Mouse (Mus musculus): ENCODE results near the gene Mesp2. TPM values are rescaled to one million over a fixed set of nuclear protein-coding genes. Genes with fewer than 3 reads are reported as not detected.
A peak's percentile ranks its signal among the peaks of the same experiment; 100 is the strongest.

The Mesp2 gene
- polyA plus RNA-seq, 2 experiments = 0.65 to 0.67 TPM

- ATAC-seq (ENCODE audit: low FRiP score, low read depth) = no peak
- H3K36me3 ChIP-seq (ENCODE audit: control insufficient read depth, insufficient read depth, low read length) = peaks cover 37% of the 10 kb centered on the region
- WGBS = 80% methylated on average over 12 of the region's 12 CpGs
- no peaks in the 10 kb centered on the region for H3K4me1 ChIP-seq (ENCODE audit: control insufficient read depth, insufficient read depth, low read length)
- H3K27ac ChIP-seq (replicated peaks; ENCODE audit: low read depth, low read length) = no peak overlapping the region
- H3K9me3 ChIP-seq (ENCODE audit: control insufficient read depth, low read length) = no peaks in the 10 kb centered on the region
- no peak overlapping the region for H3K4me3 ChIP-seq (replicated peaks; ENCODE audit: low read length)
- no peak for TF ChIP-seq POLR2A (IDR thresholded peaks at IDR 0.05; ENCODE audit: borderline replicate concordance, extremely low read depth, insufficient read depth, insufficient read length)
- no peak overlapping the region for H3K9ac ChIP-seq (ENCODE audit: low read depth, low read length, severe bottlenecking)
- no peaks in the 10 kb centered on the region for H3K27me3 ChIP-seq (ENCODE audit: control insufficient read depth, insufficient read depth, low read length)
- no peak overlapping the region for H3K4me2 ChIP-seq (replicated peaks; ENCODE audit: low read depth, low read length, severe bottlenecking)
- DNase-seq (ENCODE audit: low spot score) = no peak
These were observed 11.7 kb downstream of the Mesp2 start for GRCm38 (mm10) chr7:79822092-79822695.

GRCm38 (mm10) chr7:79828341-79828740, 17.8 kb downstream of the Mesp2 start:
- Histone ChIP-seq H3K9me3 (ENCODE audit: control insufficient read depth, low read length) (no peaks in the 10 kb centered on the region), H3K27me3 (ENCODE audit: control insufficient read depth, insufficient read depth, low read length) (no peaks in the 10 kb centered on the region), H3K9ac (ENCODE audit: low read depth, low read length, severe bottlenecking) (no peak overlapping the region), H3K4me1 (ENCODE audit: control insufficient read depth, insufficient read depth, low read length) (no peaks in the 10 kb centered on the region), H3K4me2 (replicated peaks; ENCODE audit: low read depth, low read length, severe bottlenecking) (no peak overlapping the region), H3K4me3 (replicated peaks; ENCODE audit: low read length) (no peak overlapping the region), H3K27ac (replicated peaks; ENCODE audit: low read depth, low read length) (no peak overlapping the region), H3K36me3 (ENCODE audit: control insufficient read depth, insufficient read depth, low read length) (peaks cover 33% of the 10 kb centered on the region)
- no peak for ATAC-seq (ENCODE audit: low FRiP score, low read depth)
- DNase-seq (ENCODE audit: low spot score) = no peak
- 78% methylated on average over 3 of the region's 3 CpGs for WGBS
- no peak for TF ChIP-seq POLR2A (IDR thresholded peaks at IDR 0.05; ENCODE audit: borderline replicate concordance, extremely low read depth, insufficient read depth, insufficient read length)

GRCm38 (mm10) chr7:79831145-79831544, 20.6 kb downstream of the Mesp2 start:
- Histone ChIP-seq H3K9me3 (ENCODE audit: control insufficient read depth, low read length) (no peaks in the 10 kb centered on the region), H3K27ac (replicated peaks; ENCODE audit: low read depth, low read length) (no peak overlapping the region), H3K9ac (ENCODE audit: low read depth, low read length, severe bottlenecking) (no peak overlapping the region), H3K4me1 (ENCODE audit: control insufficient read depth, insufficient read depth, low read length) (no peaks in the 10 kb centered on the region), H3K27me3 (ENCODE audit: control insufficient read depth, insufficient read depth, low read length) (no peaks in the 10 kb centered on the region), H3K36me3 (ENCODE audit: control insufficient read depth, insufficient read depth, low read length) (peaks cover 35% of the 10 kb centered on the region), H3K4me2 (replicated peaks; ENCODE audit: low read depth, low read length, severe bottlenecking) (no peak overlapping the region), H3K4me3 (replicated peaks; ENCODE audit: low read length) (no peak overlapping the region)
- TF ChIP-seq POLR2A (IDR thresholded peaks at IDR 0.05; ENCODE audit: borderline replicate concordance, extremely low read depth, insufficient read depth, insufficient read length) = no peak
- ATAC-seq (ENCODE audit: low FRiP score, low read depth) (no peak), DNase-seq (ENCODE audit: low spot score) (no peak)
- WGBS = 45% methylated on average over 6 of the region's 6 CpGs

GRCm38 (mm10) chr7:79831585-79831984, 21.1 kb downstream of the Mesp2 start:
- DNase-seq (ENCODE audit: low spot score) = peak; percentile 43
- ATAC-seq (ENCODE audit: low FRiP score, low read depth) = no peak
- H3K4me3 ChIP-seq (replicated peaks; ENCODE audit: low read length) = no peak overlapping the region
- no peaks in the 10 kb centered on the region for H3K4me1 ChIP-seq (ENCODE audit: control insufficient read depth, insufficient read depth, low read length)
- H3K9me3 ChIP-seq (ENCODE audit: control insufficient read depth, low read length) = no peaks in the 10 kb centered on the region
- no peak overlapping the region for H3K27ac ChIP-seq (replicated peaks; ENCODE audit: low read depth, low read length)
- no peaks in the 10 kb centered on the region for H3K27me3 ChIP-seq (ENCODE audit: control insufficient read depth, insufficient read depth, low read length)
- 69% methylated on average over 6 of the region's 6 CpGs for WGBS
- H3K4me2 ChIP-seq (replicated peaks; ENCODE audit: low read depth, low read length, severe bottlenecking) = no peak overlapping the region
- H3K9ac ChIP-seq (ENCODE audit: low read depth, low read length, severe bottlenecking) = no peak overlapping the region
- peaks cover 34% of the 10 kb centered on the region for H3K36me3 ChIP-seq (ENCODE audit: control insufficient read depth, insufficient read depth, low read length)
- no peak for TF ChIP-seq POLR2A (IDR thresholded peaks at IDR 0.05; ENCODE audit: borderline replicate concordance, extremely low read depth, insufficient read depth, insufficient read length)

- H3K27me3 ChIP-seq (ENCODE audit: control insufficient read depth, insufficient read depth, low read length) = no peaks in the 10 kb centered on the region
- H3K9me3 ChIP-seq (ENCODE audit: control insufficient read depth, low read length) = no peaks in the 10 kb centered on the region
- DNase-seq (ENCODE audit: low spot score) (no peak), ATAC-seq (ENCODE audit: low FRiP score, low read depth) (no peak)
- no peak overlapping the region for H3K4me3 ChIP-seq (replicated peaks; ENCODE audit: low read length)
- H3K4me2 ChIP-seq (replicated peaks; ENCODE audit: low read depth, low read length, severe bottlenecking) = no peak overlapping the region
- no peak overlapping the region for H3K27ac ChIP-seq (replicated peaks; ENCODE audit: low read depth, low read length)
- no peaks in the 10 kb centered on the region for H3K4me1 ChIP-seq (ENCODE audit: control insufficient read depth, insufficient read depth, low read length)
- peaks cover 36% of the 10 kb centered on the region for H3K36me3 ChIP-seq (ENCODE audit: control insufficient read depth, insufficient read depth, low read length)
- H3K9ac ChIP-seq (ENCODE audit: low read depth, low read length, severe bottlenecking) = no peak overlapping the region
- TF ChIP-seq POLR2A (IDR thresholded peaks at IDR 0.05; ENCODE audit: borderline replicate concordance, extremely low read depth, insufficient read depth, insufficient read length) = no peak
These were observed 22.5 kb downstream of the Mesp2 start for GRCm38 (mm10) chr7:79832980-79833379.

- Histone ChIP-seq H3K27ac (replicated peaks; ENCODE audit: low read depth, low read length) (no peak overlapping the region), H3K27me3 (ENCODE audit: control insufficient read depth, insufficient read depth, low read length) (no peaks in the 10 kb centered on the region), H3K36me3 (ENCODE audit: control insufficient read depth, insufficient read depth, low read length) (peaks cover 45% of the 10 kb centered on the region), H3K9me3 (ENCODE audit: control insufficient read depth, low read length) (no peaks in the 10 kb centered on the region), H3K4me1 (ENCODE audit: control insufficient read depth, insufficient read depth, low read length) (no peaks in the 10 kb centered on the region), H3K4me2 (replicated peaks; ENCODE audit: low read depth, low read length, severe bottlenecking) (no peak overlapping the region), H3K4me3 (replicated peaks; ENCODE audit: low read length) (no peak overlapping the region), H3K9ac (ENCODE audit: low read depth, low read length, severe bottlenecking) (no peak overlapping the region)
- 95% methylated on average over 6 of the region's 6 CpGs for WGBS
- no peak for TF ChIP-seq POLR2A (IDR thresholded peaks at IDR 0.05; ENCODE audit: borderline replicate concordance, extremely low read depth, insufficient read depth, insufficient read length)
- DNase-seq (ENCODE audit: low spot score) (no peak), ATAC-seq (ENCODE audit: low FRiP score, low read depth) (no peak)
These were observed 24.7 kb downstream of the Mesp2 start for GRCm38 (mm10) chr7:79835196-79835595.
